Mouse (Mus musculus): ENCODE data around the gene Gm21992. TPM values are rescaled to one million over a fixed set of nuclear protein-coding genes. Genes with fewer than 3 reads are reported as not detected.

Gm21992 gene
- total RNA-seq, 2 experiments from 2014 or later = 24.5 to 31.9 TPM

DNA sequence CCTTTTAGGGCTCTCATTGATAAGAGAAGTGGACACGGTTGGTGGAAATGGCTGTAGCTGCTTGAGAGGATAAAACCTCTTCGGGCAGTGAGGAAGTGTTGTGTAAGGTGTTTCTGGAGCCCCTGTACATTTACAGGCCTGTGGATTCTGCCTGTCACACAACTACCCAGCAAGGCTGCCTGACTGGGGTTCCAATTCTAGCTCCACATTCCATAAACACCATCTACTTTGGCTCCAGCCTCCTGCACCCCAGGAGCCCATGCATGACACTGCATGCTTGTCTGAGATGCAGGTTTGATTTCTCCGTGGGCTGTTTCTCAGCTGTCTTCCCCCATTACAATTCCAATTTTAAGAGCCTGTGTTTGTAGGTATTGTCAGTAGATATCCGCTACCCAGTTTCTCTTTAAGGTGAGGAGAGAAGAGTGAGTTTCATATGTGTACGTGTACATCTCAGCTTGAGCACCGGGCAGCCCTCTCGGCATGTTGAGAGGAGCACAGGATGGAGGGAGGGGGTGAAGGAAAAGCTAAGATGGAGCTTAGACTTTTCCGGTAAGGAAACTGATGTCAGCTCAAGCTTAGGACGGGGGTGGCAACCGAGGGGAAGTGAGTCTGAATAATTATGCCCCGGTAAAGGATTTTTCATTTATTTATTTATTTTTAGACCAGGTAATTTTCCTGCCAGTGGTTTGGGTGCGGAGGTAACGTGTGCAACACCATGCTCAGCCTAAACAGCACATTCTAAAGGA is 98.5 kb downstream of the Gm21992 start:
- DNase-seq (ENCODE audit: low spot score in 2 of 2) = peak in 1 of 2 experiments; percentile 43

DNA sequence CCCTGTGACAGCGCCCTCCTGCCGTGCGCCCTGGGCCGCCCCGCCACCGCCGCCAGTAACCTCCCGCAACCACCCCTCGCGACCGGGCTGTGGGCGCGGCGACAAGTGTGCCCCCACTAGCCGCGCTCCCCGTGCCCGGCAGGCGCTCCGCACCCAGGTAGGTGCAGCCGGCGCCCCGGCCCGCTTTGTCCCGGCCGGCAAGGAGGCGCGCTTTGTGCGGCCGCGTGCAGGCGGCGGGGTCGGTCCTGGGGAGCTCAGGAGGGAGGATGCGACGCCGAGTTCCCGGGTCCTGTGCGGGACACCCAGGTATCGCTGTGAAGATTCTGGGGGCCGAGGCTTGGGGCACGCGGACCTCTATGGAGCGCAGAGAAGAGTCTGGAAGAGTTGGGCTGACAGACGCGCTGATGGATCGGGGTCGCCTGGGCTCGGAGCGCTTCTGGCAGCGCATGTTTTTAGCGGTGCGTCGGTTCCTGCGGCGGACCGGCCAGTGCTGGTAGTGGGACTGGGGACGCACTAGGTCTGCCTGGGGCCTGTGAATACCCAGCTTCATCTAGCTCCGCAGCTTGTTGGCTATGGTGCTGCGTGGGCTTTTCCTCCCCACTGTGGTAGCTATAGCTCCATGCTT is 99.1 kb downstream of the Gm21992 start:
- DNase-seq (ENCODE audit: low spot score in 2 of 2) = no peak

DNA sequence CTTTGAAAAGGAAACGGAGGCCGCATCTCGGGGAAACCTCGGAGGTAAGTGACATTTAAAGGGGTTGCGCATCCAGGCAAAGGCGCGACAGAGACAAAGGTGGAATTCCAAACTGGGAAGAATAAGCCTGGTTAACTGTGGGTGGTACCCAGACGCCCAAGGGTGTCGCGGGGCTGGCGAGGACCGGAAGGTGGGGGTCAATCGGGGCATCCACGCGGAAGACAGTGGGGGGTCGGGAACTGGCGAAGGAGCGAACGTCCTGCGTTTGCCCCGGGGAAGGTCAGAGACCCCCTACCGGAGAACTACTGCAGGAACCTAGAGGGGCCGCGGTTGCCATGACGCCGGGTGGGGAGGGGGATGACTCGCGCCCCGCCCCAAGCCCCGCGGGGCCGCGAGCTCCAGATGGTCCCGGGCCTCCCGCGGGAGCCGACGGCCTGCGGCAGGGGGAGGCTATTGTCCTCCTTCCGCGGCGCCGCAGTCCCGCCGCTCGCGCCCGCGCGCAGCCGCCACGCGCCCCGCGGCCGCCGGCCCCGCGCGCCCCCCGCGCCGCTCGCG is 99.7 kb downstream of the Gm21992 start:
- DNase-seq (ENCODE audit: low spot score in 2 of 2) = no peak

- peak; percentile 76 to 94 for DNase-seq (ENCODE audit: low spot score in 2 of 2)
Measured at GRCm38 (mm10) chr19:4711098-4711600, 100.3 kb downstream of the Gm21992 start, which contains the start of gene Sptbn2. TSS of gene Sptbn2 (plus strand) at chr19:4711167.

- DNase-seq (ENCODE audit: low spot score in 2 of 2) = no peak
Measured at GRCm38 (mm10) chr19:4708765-4709164, 102.6 kb downstream of the Gm21992 start.

DNA sequence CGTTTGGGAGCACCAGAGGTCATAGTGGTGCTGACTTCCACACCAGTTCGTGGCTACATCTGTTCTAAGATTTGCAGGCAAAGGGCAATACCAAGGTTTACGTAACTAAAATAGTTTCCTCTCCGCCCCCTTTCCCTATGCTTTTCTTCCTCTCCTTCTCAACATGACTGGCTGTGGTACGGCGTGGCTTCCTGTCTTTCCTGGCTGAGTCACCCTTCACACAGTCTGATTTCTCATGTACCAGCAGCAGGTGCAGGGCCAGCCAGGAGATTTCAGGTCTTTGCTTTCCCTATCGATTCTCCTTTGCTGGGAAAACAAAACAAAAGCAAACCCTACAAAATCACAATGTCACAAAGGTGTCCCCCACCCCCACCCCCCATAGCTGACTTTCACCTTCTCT is 110.2 kb downstream of the Gm21992 start:
- DNase-seq (ENCODE audit: low spot score in 2 of 2) = no peak

GRCm38 (mm10) chr19:4700656-4701055 is 110.8 kb downstream of the Gm21992 start:
- DNase-seq (ENCODE audit: low spot score in 2 of 2) = no peak

DNA sequence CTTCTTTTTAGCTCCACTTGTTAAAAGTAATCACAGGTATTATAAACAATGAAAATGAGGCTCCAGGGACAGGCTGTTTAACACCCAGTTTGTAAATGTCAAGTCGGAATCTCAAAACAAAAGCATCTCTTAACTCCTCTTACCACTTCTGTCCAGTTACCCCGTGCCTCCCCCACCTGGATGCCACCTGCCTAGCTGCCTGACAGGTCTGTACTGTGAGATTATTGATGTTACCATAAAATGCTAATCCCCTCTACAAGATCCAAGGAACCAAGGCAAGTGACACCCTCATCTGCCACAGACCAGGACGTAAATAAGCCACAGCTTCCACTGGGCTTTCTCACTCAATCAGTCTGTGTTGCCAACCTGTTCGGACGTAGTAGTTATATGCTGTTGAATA is 111.6 kb downstream of the Gm21992 start:
- no peak for DNase-seq (ENCODE audit: low spot score in 2 of 2)

DNA sequence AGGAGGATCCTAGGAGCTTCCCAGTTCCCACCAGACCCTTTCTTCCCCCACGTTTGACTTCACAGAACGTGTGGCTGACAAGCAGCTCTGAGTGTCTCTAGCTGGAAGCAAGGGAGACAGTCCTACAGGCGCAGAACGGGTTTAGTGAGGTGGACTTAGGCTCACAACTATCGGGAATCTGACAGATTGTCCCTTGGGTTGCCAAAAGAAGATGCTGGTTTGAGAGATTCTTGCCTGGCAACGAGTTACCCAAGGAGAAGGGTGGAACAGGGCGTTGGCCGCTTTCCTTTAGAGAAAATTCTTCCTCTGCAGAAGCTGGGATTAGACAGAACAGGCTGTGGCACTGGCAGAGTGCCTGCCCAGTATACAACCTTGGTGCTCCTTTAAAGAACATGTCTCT is 112.6 kb downstream of the Gm21992 start:
- DNase-seq (ENCODE audit: low spot score in 2 of 2) = peak in 1 of 2 experiments; percentile 48

GRCm38 (mm10) chr19:4698205-4698677 is 113.2 kb downstream of the Gm21992 start, which contains the start of gene Gm960:
TSS of gene Gm960 (minus strand) at chr19:4698668.
- DNase-seq (ENCODE audit: low spot score in 2 of 2) = peak; percentile 83 to 93

DNA sequence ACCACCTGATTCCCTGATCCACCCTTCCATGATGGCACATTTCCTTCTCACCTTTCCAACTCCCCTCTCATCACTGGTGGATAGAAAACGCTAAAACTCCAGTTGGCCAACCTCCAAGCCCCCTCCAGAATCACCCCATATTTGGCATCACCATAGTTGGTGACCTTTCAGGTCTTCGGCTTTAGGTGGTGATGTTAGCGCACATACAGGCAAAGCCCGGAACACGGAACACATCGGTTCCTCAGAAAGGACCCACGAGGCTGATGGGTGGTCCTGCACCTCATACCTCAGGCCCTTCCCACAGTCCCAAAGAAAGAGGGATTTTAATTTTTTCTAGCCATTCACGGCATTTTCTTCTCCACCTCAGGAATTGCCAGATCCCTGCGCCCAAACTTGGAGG is 113.7 kb downstream of the Gm21992 start:
- DNase-seq (ENCODE audit: low spot score in 2 of 2) = no peak

DNA sequence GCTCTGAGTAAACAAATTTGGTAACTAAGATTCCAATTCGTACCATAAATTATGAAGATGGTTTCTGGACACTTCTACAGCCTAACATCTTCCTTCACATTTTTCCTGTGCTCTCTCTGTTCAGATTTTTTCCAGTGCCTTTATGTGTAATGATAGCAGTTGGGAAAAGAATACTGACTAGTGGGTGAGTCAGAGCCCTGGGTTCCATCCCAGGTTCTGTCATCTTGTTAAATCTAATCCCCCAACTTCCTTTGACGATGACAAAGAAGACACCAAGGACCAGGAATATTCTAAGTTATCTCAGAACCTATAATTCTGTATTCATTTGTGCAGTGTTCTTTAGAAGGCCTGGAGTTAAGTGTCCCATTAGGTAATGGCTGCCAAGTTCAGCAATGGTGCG is 114.3 kb downstream of the Gm21992 start:
- peak in 1 of 2 experiments; percentile 26 for DNase-seq (ENCODE audit: low spot score in 2 of 2)

DNA sequence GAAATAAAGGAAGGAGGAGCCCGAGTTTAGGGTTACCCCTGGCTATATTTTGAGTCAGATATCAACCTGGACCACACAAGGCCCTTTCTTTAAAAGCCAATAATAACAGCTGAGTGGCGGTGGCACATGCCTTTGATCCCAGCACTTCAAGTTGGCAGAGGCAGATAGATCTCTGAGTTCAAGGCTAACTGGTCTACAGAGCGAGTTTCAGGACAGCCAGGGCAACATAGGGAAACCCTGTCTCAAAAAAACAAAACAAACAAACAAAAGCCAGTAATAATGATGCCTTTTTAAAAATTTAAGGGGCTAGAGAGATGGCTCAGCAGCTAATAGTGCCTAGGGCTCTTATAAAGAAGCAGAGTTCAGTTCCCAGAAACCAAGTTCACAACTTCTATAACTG is 117.1 kb downstream of the Gm21992 start:
- DNase-seq (ENCODE audit: low spot score in 2 of 2) = no peak

Other genes with a start within 250 kb of the Gm21992 start
- 10 to 100 TPM; 35.2 to 35.6 TPM for gene Lrfn4, start 195.9 kb downstream of the Gm21992 start, total RNA-seq (2021)
- gene Rce1, start 186.0 kb downstream of the Gm21992 start, total RNA-seq (2021) = 10 to 100 TPM; 23.1 to 28.3 TPM
- 1 to 10 TPM; 1.1 to 1.6 TPM for gene Gm960, start 112.9 kb downstream of the Gm21992 start, total RNA-seq (2021)
- 100 to 1,000 TPM; 561 to 574 TPM for gene Sptbn2, start 100.4 kb downstream of the Gm21992 start, total RNA-seq (2021)
- gene Rbm4b, start 55.1 kb downstream of the Gm21992 start, total RNA-seq (2021) = 10 to 100 TPM; 20.1 to 21.0 TPM
- 10 to 100 TPM; 97.8 to 99.1 TPM for gene Rbm4, start 17.7 kb downstream of the Gm21992 start, total RNA-seq (2021)
- 10 to 100 TPM; 47.7 to 53.1 TPM for gene Rbm14, start within 50 bp of the Gm21992 start, total RNA-seq (2021)
- gene Ccs, start 27.7 kb upstream of the Gm21992 start, total RNA-seq (2021) = 10 to 100 TPM; 33.2 to 35.4 TPM
- 1 to 10 TPM; 2.0 to 2.2 TPM for gene Ccdc87, start 27.8 kb upstream of the Gm21992 start, total RNA-seq (2021)
- 100 to 1,000 TPM; 104 to 111 TPM for gene Ctsf, start 43.5 kb upstream of the Gm21992 start, total RNA-seq (2021)
- under 1 TPM; 0.89 to 0.96 TPM for gene Actn3, start 66.3 kb upstream of the Gm21992 start, total RNA-seq (2021)
- gene Zdhhc24, start 67.1 kb upstream of the Gm21992 start, total RNA-seq (2021) = 10 to 100 TPM; 22.4 to 24.3 TPM
- gene Bbs1, start 95.0 kb upstream of the Gm21992 start, total RNA-seq (2021) = 10 to 100 TPM; 36.8 to 40.0 TPM
- gene Dpp3, start 116.7 kb upstream of the Gm21992 start, total RNA-seq (2021) = 10 to 100 TPM; 37.2 to 39.0 TPM
- 10 to 100 TPM; 26.2 to 31.3 TPM for gene Peli3, start 131.5 kb upstream of the Gm21992 start, total RNA-seq (2021)
- 10 to 100 TPM; 60.7 to 62.1 TPM for gene Mrpl11, start 150.5 kb upstream of the Gm21992 start, total RNA-seq (2021)
- gene Npas4, start 178.7 kb upstream of the Gm21992 start, total RNA-seq (2021) = 10 to 100 TPM; 12.4 to 15.1 TPM
- 10 to 100 TPM; 16.0 to 17.5 TPM for gene Slc29a2, start 212.2 kb upstream of the Gm21992 start, total RNA-seq (2021)
- gene B4gat1, start 227.2 kb upstream of the Gm21992 start, total RNA-seq (2021) = 100 to 1,000 TPM; 114 to 120 TPM
- gene AC124502.3, start 227.3 kb upstream of the Gm21992 start, total RNA-seq (2021) = 1 to 10 TPM; 6.2 to 6.7 TPM
- 10 to 100 TPM; 22.4 to 23.2 TPM for gene Brms1, start 229.7 kb upstream of the Gm21992 start, total RNA-seq (2021)
- 100 to 1,000 TPM; 106 to 107 TPM for gene Rin1, start 238.9 kb upstream of the Gm21992 start, total RNA-seq (2021)

All from layer of hippocampus, adult 18-20 months (tissue).